Mouse (Mus musculus): Measurements from ENCODE around the gene Ddx54. TPM values are rescaled to one million over a fixed set of nuclear protein-coding genes. Genes with fewer than 3 reads are reported as not detected.

Ddx54 gene
- polyA plus RNA-seq, 1 experiment from 2014 or later, result 16.2 TPM

GRCm38 (mm10) chr5:120600946-120601668 lies 11.4 kb upstream of the Ddx54 start:
- Histone ChIP-seq H3K4me2 (no peak overlapping the region), H3K9me3 (replicated peaks) (no peaks in the 10 kb centered on the region), H3K4me3 (replicated peaks) (no peak overlapping the region), H3K9ac (no peak overlapping the region), H3K27ac (replicated peaks) (peak overlapping the region; percentile 87), H3K27me3 (no peaks in the 10 kb centered on the region), H3K4me1 (replicated peaks) (peaks cover 51% of the 10 kb centered on the region), H3K36me3 (replicated peaks) (no peaks in the 10 kb centered on the region)
- WGBS (ENCODE audit: insufficient replicate concordance), result 54% methylated on average over 11 of the region's 11 CpGs
- no peak for ATAC-seq (ENCODE audit: insufficient read depth)

- no peak for ATAC-seq (ENCODE audit: insufficient read depth)
- no peak overlapping the region for H3K9ac ChIP-seq
- peaks cover 57% of the 10 kb centered on the region for H3K4me1 ChIP-seq (replicated peaks)
- H3K36me3 ChIP-seq (replicated peaks), result no peaks in the 10 kb centered on the region
- H3K9me3 ChIP-seq (replicated peaks), result no peaks in the 10 kb centered on the region
- H3K4me2 ChIP-seq, result no peak overlapping the region
- 86% methylated on average over 12 of the region's 12 CpGs for WGBS (ENCODE audit: insufficient replicate concordance)
- H3K27me3 ChIP-seq, result no peaks in the 10 kb centered on the region
- H3K4me3 ChIP-seq (replicated peaks), result no peak overlapping the region
- no peak overlapping the region for H3K27ac ChIP-seq (replicated peaks)
Measured at GRCm38 (mm10) chr5:120602210-120602609, 10.3 kb upstream of the Ddx54 start.

- ATAC-seq (ENCODE audit: insufficient read depth), result no peak
- H3K27me3 ChIP-seq, result no peaks in the 10 kb centered on the region
- 80% methylated on average over 7 of the region's 7 CpGs for WGBS (ENCODE audit: insufficient replicate concordance)
- H3K9me3 ChIP-seq (replicated peaks), result no peaks in the 10 kb centered on the region
- H3K36me3 ChIP-seq (replicated peaks), result no peaks in the 10 kb centered on the region
- no peak overlapping the region for H3K9ac ChIP-seq
- H3K4me1 ChIP-seq (replicated peaks), result peaks cover 50% of the 10 kb centered on the region
- H3K27ac ChIP-seq (replicated peaks), result no peak overlapping the region
- H3K4me2 ChIP-seq, result no peak overlapping the region
- H3K4me3 ChIP-seq (replicated peaks), result no peak overlapping the region
Measured at GRCm38 (mm10) chr5:120603515-120603914, 9.0 kb upstream of the Ddx54 start.

GRCm38 (mm10) chr5:120604839-120605238 lies 7.7 kb upstream of the Ddx54 start:
- H3K9ac ChIP-seq, result no peak overlapping the region
- 0 out of 2 replicates have a peak, but pooled peaks have one; percentile 19 for ATAC-seq (ENCODE audit: insufficient read depth)
- H3K9me3 ChIP-seq (replicated peaks), result no peaks in the 10 kb centered on the region
- WGBS (ENCODE audit: insufficient replicate concordance), result 4% methylated on average over 6 of the region's 6 CpGs
- H3K27ac ChIP-seq (replicated peaks), result no peak overlapping the region
- H3K4me1 ChIP-seq (replicated peaks), result peaks cover 37% of the 10 kb centered on the region
- H3K27me3 ChIP-seq, result no peaks in the 10 kb centered on the region
- peak overlapping the region; percentile 37 for H3K4me3 ChIP-seq (replicated peaks)
- H3K4me2 ChIP-seq, result peak overlapping the region; percentile 63
- no peaks in the 10 kb centered on the region for H3K36me3 ChIP-seq (replicated peaks)

GRCm38 (mm10) chr5:120605241-120605661 lies 7.3 kb upstream of the Ddx54 start:
- peak overlapping the region; percentile 37 for H3K4me3 ChIP-seq (replicated peaks)
- no peaks in the 10 kb centered on the region for H3K27me3 ChIP-seq
- H3K9ac ChIP-seq, result no peak overlapping the region
- peaks cover 32% of the 10 kb centered on the region for H3K4me1 ChIP-seq (replicated peaks)
- no peaks in the 10 kb centered on the region for H3K9me3 ChIP-seq (replicated peaks)
- H3K27ac ChIP-seq (replicated peaks), result no peak overlapping the region
- H3K36me3 ChIP-seq (replicated peaks), result no peaks in the 10 kb centered on the region
- ATAC-seq (ENCODE audit: insufficient read depth), result peak; percentile 29
- 3% methylated on average over 10 of the region's 10 CpGs for WGBS (ENCODE audit: insufficient replicate concordance)
- H3K4me2 ChIP-seq, result peak overlapping the region; percentile 63

GRCm38 (mm10) chr5:120605688-120606087 lies 6.9 kb upstream of the Ddx54 start:
- no peaks in the 10 kb centered on the region for H3K36me3 ChIP-seq (replicated peaks)
- H3K9ac ChIP-seq, result no peak overlapping the region
- 2% methylated on average over 8 of the region's 8 CpGs for WGBS (ENCODE audit: insufficient replicate concordance)
- peak overlapping the region; percentile 37 for H3K4me3 ChIP-seq (replicated peaks)
- no peaks in the 10 kb centered on the region for H3K9me3 ChIP-seq (replicated peaks)
- peak overlapping the region; percentile 63 for H3K4me2 ChIP-seq
- peaks cover 28% of the 10 kb centered on the region for H3K4me1 ChIP-seq (replicated peaks)
- no peaks in the 10 kb centered on the region for H3K27me3 ChIP-seq
- ATAC-seq (ENCODE audit: insufficient read depth), result peak; percentile 51
- no peak overlapping the region for H3K27ac ChIP-seq (replicated peaks)

- no peaks in the 10 kb centered on the region for H3K27me3 ChIP-seq
- H3K9me3 ChIP-seq (replicated peaks), result no peaks in the 10 kb centered on the region
- no peaks in the 10 kb centered on the region for H3K36me3 ChIP-seq (replicated peaks)
- H3K9ac ChIP-seq, result no peak overlapping the region
- H3K4me1 ChIP-seq (replicated peaks), result peaks cover 28% of the 10 kb centered on the region
- no peak overlapping the region for H3K4me2 ChIP-seq
- no peak overlapping the region for H3K4me3 ChIP-seq (replicated peaks)
- 68% methylated on average over 25 of the region's 25 CpGs for WGBS (ENCODE audit: insufficient replicate concordance)
- no peak overlapping the region for H3K27ac ChIP-seq (replicated peaks)
- ATAC-seq (ENCODE audit: insufficient read depth), result no peak
Measured at GRCm38 (mm10) chr5:120606590-120607200, 5.8 kb upstream of the Ddx54 start.

GRCm38 (mm10) chr5:120607335-120607734 lies 5.2 kb upstream of the Ddx54 start:
- 83% methylated on average over 3 of the region's 3 CpGs for WGBS (ENCODE audit: insufficient replicate concordance)

GRCm38 (mm10) chr5:120609246-120609775 lies 3.2 kb upstream of the Ddx54 start:
- peaks cover 43% of the 10 kb centered on the region for H3K4me1 ChIP-seq (replicated peaks)
- no peaks in the 10 kb centered on the region for H3K27me3 ChIP-seq
- no peak overlapping the region for H3K9ac ChIP-seq
- no peaks in the 10 kb centered on the region for H3K36me3 ChIP-seq (replicated peaks)
- H3K27ac ChIP-seq (replicated peaks), result no peak overlapping the region
- WGBS (ENCODE audit: insufficient replicate concordance), result 76% methylated on average over 16 of the region's 16 CpGs
- H3K4me3 ChIP-seq (replicated peaks), result no peak overlapping the region
- no peaks in the 10 kb centered on the region for H3K9me3 ChIP-seq (replicated peaks)
- no peak for ATAC-seq (ENCODE audit: insufficient read depth)
- no peak overlapping the region for H3K4me2 ChIP-seq

More at GRCm38 (mm10) chr5:120607335-120607734, 5.2 kb upstream of the Ddx54 start:
- H3K4me2 ChIP-seq, result no peak overlapping the region
- H3K27me3 ChIP-seq, result no peaks in the 10 kb centered on the region
- no peaks in the 10 kb centered on the region for H3K9me3 ChIP-seq (replicated peaks)
- ATAC-seq (ENCODE audit: insufficient read depth), result no peak
- H3K9ac ChIP-seq, result no peak overlapping the region
- H3K4me3 ChIP-seq (replicated peaks), result no peak overlapping the region
- H3K36me3 ChIP-seq (replicated peaks), result no peaks in the 10 kb centered on the region
- peaks cover 33% of the 10 kb centered on the region for H3K4me1 ChIP-seq (replicated peaks)
- no peak overlapping the region for H3K27ac ChIP-seq (replicated peaks)

GRCm38 (mm10) chr5:120610906-120611305 lies 1.6 kb upstream of the Ddx54 start:
- 86% methylated on average over 5 of the region's 5 CpGs for WGBS (ENCODE audit: insufficient replicate concordance)
- no peaks in the 10 kb centered on the region for H3K27me3 ChIP-seq
- H3K4me1 ChIP-seq (replicated peaks), result peaks cover 41% of the 10 kb centered on the region
- H3K27ac ChIP-seq (replicated peaks), result no peak overlapping the region
- peak overlapping the region; percentile 92 for H3K4me2 ChIP-seq
- no peak overlapping the region for H3K9ac ChIP-seq
- H3K9me3 ChIP-seq (replicated peaks), result 0 out of 2 replicates have a peak, but pooled peaks cover 4% of the 10 kb centered on the region
- peaks cover 8% of the 10 kb centered on the region for H3K36me3 ChIP-seq (replicated peaks)
- ATAC-seq (ENCODE audit: insufficient read depth), result no peak
- no peak overlapping the region; the same call in 1 of the 2 replicates for H3K4me3 ChIP-seq (replicated peaks)

- WGBS (ENCODE audit: insufficient replicate concordance), result 58% methylated on average over 8 of the region's 8 CpGs
- 0 out of 2 replicates have a peak, but pooled peaks cover 4% of the 10 kb centered on the region for H3K9me3 ChIP-seq (replicated peaks)
- H3K9ac ChIP-seq, result peak overlapping the region; percentile 50; the same call in 1 of the 2 replicates
- peaks cover 40% of the 10 kb centered on the region for H3K4me1 ChIP-seq (replicated peaks)
- H3K27ac ChIP-seq (replicated peaks), result peak overlapping the region; percentile 86
- H3K27me3 ChIP-seq, result no peaks in the 10 kb centered on the region
- peak overlapping the region; percentile 92 for H3K4me2 ChIP-seq
- H3K36me3 ChIP-seq (replicated peaks), result peaks cover 13% of the 10 kb centered on the region
- ATAC-seq (ENCODE audit: insufficient read depth), result no peak
- H3K4me3 ChIP-seq (replicated peaks), result peak overlapping the region; percentile 81
Measured at GRCm38 (mm10) chr5:120611416-120611815, 1.1 kb upstream of the Ddx54 start.
